18 mouse cellular contexts compared by ENCODE assay signal in the genomic region with DNA sequence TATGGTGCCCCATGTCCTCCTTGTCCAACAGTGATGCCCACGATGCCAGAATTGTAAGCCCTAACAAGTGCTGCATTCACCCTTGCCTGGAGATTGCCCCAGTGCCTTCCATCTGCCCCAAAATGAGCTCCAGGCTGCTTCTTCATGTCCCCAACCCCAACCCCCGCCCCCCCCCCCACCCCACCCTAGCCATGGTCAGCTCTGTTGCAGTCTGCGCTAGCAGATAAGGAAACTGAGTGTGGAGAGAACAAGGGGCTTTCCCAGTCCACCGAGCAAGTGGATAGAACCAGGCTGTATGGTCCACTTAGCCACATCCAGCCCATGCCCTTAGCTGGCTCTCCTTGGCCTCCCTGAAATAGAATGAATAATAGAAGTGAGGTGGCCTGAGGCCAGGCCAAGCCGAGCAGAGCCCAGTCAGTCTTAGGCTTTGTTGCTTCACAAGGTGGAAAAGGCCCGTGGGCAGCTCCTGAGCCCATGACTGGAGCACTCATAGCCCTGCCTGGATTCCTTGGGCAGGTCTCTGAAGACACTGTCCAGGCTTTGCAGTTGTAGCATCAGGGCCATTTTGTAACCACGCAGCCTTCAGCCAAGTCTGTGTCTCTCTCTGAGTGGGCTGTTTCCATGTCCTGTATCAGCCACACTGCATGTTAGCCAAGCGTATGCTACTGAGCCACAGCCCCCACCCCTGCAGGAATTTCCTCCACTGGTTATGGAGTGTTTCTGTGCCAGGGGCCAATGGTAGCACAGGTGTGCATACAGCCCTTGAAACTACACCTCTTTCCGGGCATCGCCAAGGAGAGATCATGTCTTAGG. TPM values are rescaled to one million over a fixed set of nuclear protein-coding genes. Genes with fewer than 3 reads are reported as not detected.
DNase-seq lines count a peak whose midpoint lies in the region; ATAC-seq and TF ChIP-seq lines count a peak whose summit lies in the region.
"Had no signal": no experiment of that assay in that cellular context is flagged by ENCODE, and none has a peak within 500 bp of the region (broad histone marks: within the 10 kb centered on the region; RNA-seq: fewer than 3 reads in every experiment).

No protein-coding gene starts in this region.

- peak; percentile 58 for DNase-seq in adrenal gland, postnatal 14 days
- DNase-seq in adrenal gland, postnatal 25 days, result no peak
- no peak for DNase-seq in layer of hippocampus, adult 2 months (ENCODE audit: low spot score in 2 of 2)
- DNase-seq in layer of hippocampus, postnatal 36 days, result no peak
- DNase-seq in limb, embryonic 10.5 days (ENCODE audit: low spot score), result no peak
- no peak for DNase-seq in cerebellum, adult 8-10 months
- no peak for DNase-seq in gastrocnemius, postnatal 25 days
- DNase-seq: cerebellum, adult 2 months; lung, postnatal 14 days; right cerebral cortex, adult 18-20 months; thymus, postnatal 4 days had no signal

- H3K4me1 ChIP-seq in limb, embryonic 10.5 days, result no peaks in the 10 kb centered on the region
- H3K4me1 ChIP-seq: limb, embryonic 13.5 days; midbrain, embryonic 12.5 days had no signal

- H3K4me3 ChIP-seq in layer of hippocampus, adult 2 months, result no peak overlapping the region
- H3K4me3 ChIP-seq in limb, embryonic 10.5 days, result no peak overlapping the region
- H3K4me3 ChIP-seq: limb, embryonic 13.5 days; midbrain, embryonic 12.5 days; myocyte had no signal

- peak overlapping the region; percentile 15; the same call in 1 of the 2 replicates for H3K27ac ChIP-seq in layer of hippocampus, adult 2 months
- H3K27ac ChIP-seq in limb, embryonic 10.5 days, result peak overlapping the region; percentile 33; the same call in 1 of the 2 replicates
- H3K27ac ChIP-seq: limb, embryonic 13.5 days; midbrain, embryonic 12.5 days had no signal

- ATAC-seq in megakaryocyte-erythroid progenitor cell, adult 5-6 weeks (replicated peaks; ENCODE audit: low FRiP score, low TSS enrichment, poor library complexity, severe bottlenecking), result 0 out of 2 replicates have a peak, but pooled peaks have one; percentile 16
- ATAC-seq: activated CD4-positive, CD25-positive, alpha-beta regulatory T cell, adult 4 months; inflammation-experienced regulatory T-cells, adult 6 months had no signal

- WGBS in limb, embryonic 10.5 days, result 93% methylated on average over 10 of the region's 10 CpGs

- H3K9me3 ChIP-seq in limb, embryonic 10.5 days (replicated peaks), result no peaks in the 10 kb centered on the region
- H3K9me3 ChIP-seq: limb, embryonic 13.5 days; midbrain, embryonic 12.5 days had no signal

- no peak for TF ChIP-seq CTCF in layer of hippocampus, adult 2 months (conservative IDR thresholded peaks at IDR 0.05)

- H3K36me3 ChIP-seq in limb, embryonic 10.5 days, result peaks cover 100% of the 10 kb centered on the region

- H3K27me3 ChIP-seq in limb, embryonic 10.5 days (ENCODE audit: low read depth, poor library complexity, severe bottlenecking), result no peaks in the 10 kb centered on the region
- H3K27me3 ChIP-seq: CH12.LX; limb, embryonic 13.5 days; midbrain, embryonic 12.5 days had no signal

RNA-seq across cellular contexts. Expression of gene Dolpp1, which starts 11.3 kb away (rescaled TPM):
- total RNA-seq in adrenal gland, postnatal 14 days (2021), result 18.7 and 19.5 TPM in 2 replicates
- total RNA-seq in adrenal gland, postnatal 25 days (2021), result 22.3 and 28.5 TPM in 2 replicates
- total RNA-seq in layer of hippocampus, adult 2 months (2021), result 10 to 100 TPM; 22.8 to 24.0 TPM
- total RNA-seq in layer of hippocampus, postnatal 36 days (2021), result 10 to 100 TPM; 26.8 to 28.6 TPM
- 37.6 and 45.4 TPM in 2 replicates for polyA plus RNA-seq in limb, embryonic 10.5 days (2016; fragmentation: Nextera tagmentation; extraction: Ambion mirVana)
- 24.0 and 29.0 TPM in 2 replicates for total RNA-seq in megakaryocyte-erythroid progenitor cell, adult 5-6 weeks (2014; fragmentation: Nextera tagmentation)
- total RNA-seq in megakaryocyte-erythroid progenitor cell, adult 5-6 weeks (2017), result 16.3 and 19.7 TPM in 2 replicates
- 1 to 10 TPM; 5.2 to 6.8 TPM for total RNA-seq in gastrocnemius, postnatal 25 days (2021)

RNA-seq across cellular contexts. Expression of gene Miga2, which starts 16.7 kb away (rescaled TPM):
- total RNA-seq in adrenal gland, postnatal 14 days (2021), result 87.9 and 89.3 TPM in 2 replicates
- 65.4 and 83.5 TPM in 2 replicates for total RNA-seq in adrenal gland, postnatal 25 days (2021)
- total RNA-seq in layer of hippocampus, adult 2 months (2021), result 100 to 1,000 TPM; 112 to 120 TPM
- 100 to 1,000 TPM; 108 to 121 TPM for total RNA-seq in layer of hippocampus, postnatal 36 days (2021)
- polyA plus RNA-seq in limb, embryonic 10.5 days (2016; fragmentation: Nextera tagmentation; extraction: Ambion mirVana), result 30.8 and 33.3 TPM in 2 replicates
- 17.8 and 35.0 TPM in 2 replicates for total RNA-seq in megakaryocyte-erythroid progenitor cell, adult 5-6 weeks (2014; fragmentation: Nextera tagmentation)
- 8.0 and 11.4 TPM in 2 replicates for total RNA-seq in megakaryocyte-erythroid progenitor cell, adult 5-6 weeks (2017)
- 10 to 100 TPM; 22.8 to 23.8 TPM for total RNA-seq in gastrocnemius, postnatal 25 days (2021)

RNA-seq across cellular contexts. Expression of gene Sh3glb2, which starts 21.6 kb away (rescaled TPM):
- 73.2 and 80.6 TPM in 2 replicates for total RNA-seq in adrenal gland, postnatal 14 days (2021)
- total RNA-seq in adrenal gland, postnatal 25 days (2021), result 90.0 and 111 TPM in 2 replicates
- total RNA-seq in layer of hippocampus, adult 2 months (2021), result 100 to 1,000 TPM; 287 to 288 TPM
- total RNA-seq in layer of hippocampus, postnatal 36 days (2021), result 100 to 1,000 TPM; 255 to 284 TPM
- polyA plus RNA-seq in limb, embryonic 10.5 days (2016; fragmentation: Nextera tagmentation; extraction: Ambion mirVana), result 76.5 and 90.3 TPM in 2 replicates
- total RNA-seq in megakaryocyte-erythroid progenitor cell, adult 5-6 weeks (2014; fragmentation: Nextera tagmentation), result 47.0 and 48.4 TPM in 2 replicates
- 25.7 and 28.5 TPM in 2 replicates for total RNA-seq in megakaryocyte-erythroid progenitor cell, adult 5-6 weeks (2017)
- 10 to 100 TPM; 16.2 to 21.2 TPM for total RNA-seq in gastrocnemius, postnatal 25 days (2021)

RNA-seq across cellular contexts. Expression of gene Crat, which starts 34.8 kb away (rescaled TPM):
- total RNA-seq in adrenal gland, postnatal 14 days (2021), result 291 and 301 TPM in 2 replicates
- 130 and 142 TPM in 2 replicates for total RNA-seq in adrenal gland, postnatal 25 days (2021)
- 10 to 100 TPM; 50.9 to 51.6 TPM for total RNA-seq in layer of hippocampus, adult 2 months (2021)
- 10 to 100 TPM; 42.5 to 46.1 TPM for total RNA-seq in layer of hippocampus, postnatal 36 days (2021)
- 21.9 and 22.9 TPM in 2 replicates for polyA plus RNA-seq in limb, embryonic 10.5 days (2016; fragmentation: Nextera tagmentation; extraction: Ambion mirVana)
- 24.3 and 29.2 TPM in 2 replicates for total RNA-seq in megakaryocyte-erythroid progenitor cell, adult 5-6 weeks (2014; fragmentation: Nextera tagmentation)
- total RNA-seq in megakaryocyte-erythroid progenitor cell, adult 5-6 weeks (2017), result 11.2 and 16.0 TPM in 2 replicates
- 100 to 1,000 TPM; 315 to 363 TPM for total RNA-seq in gastrocnemius, postnatal 25 days (2021)

RNA-seq across cellular contexts. Expression of gene Ptpa, which starts 35.1 kb away (rescaled TPM):
- 145 and 155 TPM in 2 replicates for total RNA-seq in adrenal gland, postnatal 14 days (2021)
- 130 and 145 TPM in 2 replicates for total RNA-seq in adrenal gland, postnatal 25 days (2021)
- 100 to 1,000 TPM; 152 to 168 TPM for total RNA-seq in layer of hippocampus, adult 2 months (2021)
- total RNA-seq in layer of hippocampus, postnatal 36 days (2021), result 100 to 1,000 TPM; 166 to 168 TPM
- 172 and 177 TPM in 2 replicates for polyA plus RNA-seq in limb, embryonic 10.5 days (2016; fragmentation: Nextera tagmentation; extraction: Ambion mirVana)
- 228 and 237 TPM in 2 replicates for total RNA-seq in megakaryocyte-erythroid progenitor cell, adult 5-6 weeks (2014; fragmentation: Nextera tagmentation)
- total RNA-seq in megakaryocyte-erythroid progenitor cell, adult 5-6 weeks (2017), result 74.1 and 93.5 TPM in 2 replicates
- 10 to 100 TPM; 67.1 to 68.5 TPM for total RNA-seq in gastrocnemius, postnatal 25 days (2021)
